Mouse (Mus musculus): Measurements from ENCODE around the gene Prh1. TPM values are rescaled to one million over a fixed set of nuclear protein-coding genes. Genes with fewer than 3 reads are reported as not detected.
"Not testable (repeated sequence)": the region's sequence is repeated elsewhere in the genome, so short reads cannot be mapped to it uniquely, and the experiment has no call there.

Gene Prh1
- polyA plus RNA-seq (2012; rRNA removed): not detected in 2 replicates

DNA sequence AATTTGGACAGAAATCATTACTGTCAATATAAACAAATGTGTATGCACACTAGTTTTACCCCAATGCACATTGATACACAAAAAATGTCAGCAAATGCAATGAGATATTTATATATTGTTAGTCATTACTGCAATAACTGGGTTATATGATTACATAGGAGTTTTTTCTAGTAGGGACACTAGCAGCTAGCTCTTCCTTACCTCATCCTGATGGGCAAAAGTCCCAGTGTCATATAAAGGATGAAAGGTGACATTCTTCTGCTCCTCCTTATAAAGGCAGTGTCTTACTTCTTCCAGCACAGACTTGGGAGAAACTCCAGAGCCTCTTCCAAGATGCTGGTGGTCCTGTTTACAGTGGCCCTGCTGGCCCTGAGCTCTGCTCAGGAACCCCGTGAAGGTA is at the start of gene Prh1:
Prh1 (plus strand) TSS at position 301 of the 400 bp plus-strand sequence.
- not testable (repeated sequence) for DNase-seq (ENCODE audit: extremely low spot score in 1 of 2, low spot score in 1 of 2)

DNA sequence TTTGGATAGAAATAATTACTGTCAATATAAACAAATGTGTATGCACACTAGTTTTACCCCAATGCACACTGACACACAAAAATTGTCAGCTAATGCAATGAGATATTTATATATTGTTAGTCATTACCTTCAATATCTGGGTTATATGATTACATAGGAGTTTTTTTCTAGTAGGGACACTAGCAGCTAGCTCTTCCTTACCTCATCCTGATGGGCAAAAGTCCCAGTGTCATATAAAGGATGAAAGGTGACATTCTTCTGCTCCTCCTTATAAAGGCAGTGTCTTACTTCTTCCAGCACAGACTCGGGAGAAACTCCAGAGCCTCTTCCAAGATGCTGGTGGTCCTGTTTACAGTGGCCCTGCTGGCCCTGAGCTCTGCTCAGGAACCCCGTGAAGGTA is 26.0 kb downstream of the Prh1 start, which contains the start of gene Prp2:
Prp2 (plus strand) TSS at position 301 of the 400 bp plus-strand sequence.
- not testable (repeated sequence) for DNase-seq (ENCODE audit: extremely low spot score in 1 of 2, low spot score in 1 of 2)

Other genes with a start within 250 kb of the Prh1 start
- not detected in 2 replicates for gene Gm8882, start 205.7 kb upstream of the Prh1 start, polyA plus RNA-seq (2012; rRNA removed)
- not detected in 2 replicates for gene Prp2, start 26.1 kb downstream of the Prh1 start, polyA plus RNA-seq (2012; rRNA removed)
- not detected in 2 replicates for gene A630073D07Rik, start 81.7 kb downstream of the Prh1 start, polyA plus RNA-seq (2012; rRNA removed)
- gene Tas2r120, start 87.1 kb downstream of the Prh1 start, polyA plus RNA-seq (2012; rRNA removed): not detected in 2 replicates
- not detected in 2 replicates for gene Tas2r121, start 131.2 kb downstream of the Prh1 start, polyA plus RNA-seq (2012; rRNA removed)
- gene Tas2r122, start 142.1 kb downstream of the Prh1 start, polyA plus RNA-seq (2012; rRNA removed): not detected in 2 replicates
- not detected in 2 replicates for gene Tas2r115, start 168.2 kb downstream of the Prh1 start, polyA plus RNA-seq (2012; rRNA removed)
- gene Tas2r124, start 184.9 kb downstream of the Prh1 start, polyA plus RNA-seq (2012; rRNA removed): not detected in 2 replicates
- gene Tas2r102, start 192.3 kb downstream of the Prh1 start, polyA plus RNA-seq (2012; rRNA removed): not detected in 2 replicates
- gene Tas2r136, start 208.4 kb downstream of the Prh1 start, polyA plus RNA-seq (2012; rRNA removed): not detected in 2 replicates
- not detected in 2 replicates for gene Tas2r117, start 233.0 kb downstream of the Prh1 start, polyA plus RNA-seq (2012; rRNA removed)